Mouse (Mus musculus): ENCODE data around the gene Tmprss5.

DNA sequence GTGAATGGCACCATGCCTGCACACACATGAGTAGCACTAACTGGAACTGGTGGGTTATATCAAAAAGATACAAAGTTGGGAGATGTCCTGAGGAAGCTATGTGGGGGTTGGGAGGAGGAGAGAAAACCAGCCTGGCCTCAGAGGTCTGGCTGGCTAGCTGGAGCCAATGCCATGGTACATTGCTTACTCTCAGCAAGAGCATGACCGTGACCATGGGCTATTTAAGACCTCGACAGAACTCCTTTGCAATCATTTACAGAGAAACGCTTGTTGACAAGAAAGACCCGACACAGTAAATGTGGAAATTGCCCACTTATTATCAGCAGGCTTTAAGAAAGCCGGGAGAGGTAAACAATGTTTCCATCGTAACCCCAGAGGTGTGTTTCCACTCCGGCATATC is 44.6 kb downstream of the Tmprss5 start:
- TF ChIP-seq CTCF (IDR thresholded peaks at IDR 0.05) (no peak), POLR2A (IDR thresholded peaks at IDR 0.05; ENCODE audit: insufficient read depth, low read depth, low read length) (no peak), EP300 (IDR thresholded peaks at IDR 0.05; ENCODE audit: insufficient read depth, low read depth, low read length) (no peak)

Data from heart, adult 2 months (tissue).